Mouse (Mus musculus): ENCODE data around the gene Spred2. TPM values are rescaled to one million over a fixed set of nuclear protein-coding genes. Genes with fewer than 3 reads are reported as not detected.

Gene Spred2
- polyA plus RNA-seq, 1 experiment from 2014 or later, result 7.3 TPM

GRCm38 (mm10) chr11:20066106-20066505 is 141.9 kb downstream of the Spred2 start:
- Histone ChIP-seq H3K36me3 (replicated peaks) (peaks cover 78% of the 10 kb centered on the region), H3K27me3 (ENCODE audit: poor library complexity, severe bottlenecking) (no peaks in the 10 kb centered on the region), H3K4me3 (no peak overlapping the region), H3K27ac (no peak overlapping the region), H3K9me3 (no peaks in the 10 kb centered on the region), H3K4me1 (peaks cover 17% of the 10 kb centered on the region)
- DNase-seq (ENCODE audit: extremely low spot score, low spot score), result no peak
- 94% methylated on average over 1 of the region's 1 CpGs for WGBS

GRCm38 (mm10) chr11:20067521-20067920 is 143.3 kb downstream of the Spred2 start:
- no peak overlapping the region for H3K4me3 ChIP-seq
- H3K9me3 ChIP-seq, result no peaks in the 10 kb centered on the region
- H3K4me1 ChIP-seq, result peaks cover 17% of the 10 kb centered on the region
- H3K27me3 ChIP-seq (ENCODE audit: poor library complexity, severe bottlenecking), result no peaks in the 10 kb centered on the region
- WGBS, result 84% methylated on average over 1 of the region's 1 CpGs
- H3K27ac ChIP-seq, result no peak overlapping the region
- no peak for DNase-seq (ENCODE audit: extremely low spot score, low spot score)
- peaks cover 82% of the 10 kb centered on the region for H3K36me3 ChIP-seq (replicated peaks)

- peaks cover 89% of the 10 kb centered on the region for H3K36me3 ChIP-seq (replicated peaks)
- DNase-seq (ENCODE audit: extremely low spot score, low spot score), result no peak
- peaks cover 17% of the 10 kb centered on the region for H3K4me1 ChIP-seq
- 98% methylated on average over 6 of the region's 6 CpGs for WGBS
- no peak overlapping the region for H3K27ac ChIP-seq
- no peak overlapping the region for H3K4me3 ChIP-seq
- H3K27me3 ChIP-seq (ENCODE audit: poor library complexity, severe bottlenecking), result no peaks in the 10 kb centered on the region
- no peaks in the 10 kb centered on the region for H3K9me3 ChIP-seq
These were observed 144.3 kb downstream of the Spred2 start for GRCm38 (mm10) chr11:20068346-20069004.

GRCm38 (mm10) chr11:20072174-20072573 is 148.0 kb downstream of the Spred2 start:
- Histone ChIP-seq H3K4me1 (no peaks in the 10 kb centered on the region), H3K9me3 (no peaks in the 10 kb centered on the region), H3K36me3 (replicated peaks) (peaks cover 88% of the 10 kb centered on the region), H3K27me3 (ENCODE audit: poor library complexity, severe bottlenecking) (no peaks in the 10 kb centered on the region), H3K27ac (no peak overlapping the region), H3K4me3 (no peak overlapping the region)
- DNase-seq (ENCODE audit: extremely low spot score, low spot score), result no peak
- WGBS, result 89% methylated on average over 3 of the region's 3 CpGs

GRCm38 (mm10) chr11:20072826-20073225 is 148.7 kb downstream of the Spred2 start:
- Histone ChIP-seq H3K36me3 (replicated peaks) (peaks cover 89% of the 10 kb centered on the region), H3K27ac (no peak overlapping the region), H3K9me3 (no peaks in the 10 kb centered on the region), H3K4me3 (no peak overlapping the region), H3K27me3 (ENCODE audit: poor library complexity, severe bottlenecking) (no peaks in the 10 kb centered on the region), H3K4me1 (no peaks in the 10 kb centered on the region)
- no peak for DNase-seq (ENCODE audit: extremely low spot score, low spot score)
- WGBS, result 94% methylated on average over 5 of the region's 5 CpGs

Other genes starting within 250 kb of the Spred2 start
- gene Actr2, start 188.5 kb downstream of the Spred2 start, polyA plus RNA-seq (2016; fragmentation: Nextera tagmentation; extraction: Ambion mirVana), result 115 TPM in 2 replicates